Mouse (Mus musculus): ENCODE results near the gene Bbc3. TPM values are rescaled to one million over a fixed set of nuclear protein-coding genes. Genes with fewer than 3 reads are reported as not detected.

Gene Bbc3
- total and polyA plus RNA-seq, 3 experiments: 2.1 to 3.3 (median 3.2) TPM

DNA sequence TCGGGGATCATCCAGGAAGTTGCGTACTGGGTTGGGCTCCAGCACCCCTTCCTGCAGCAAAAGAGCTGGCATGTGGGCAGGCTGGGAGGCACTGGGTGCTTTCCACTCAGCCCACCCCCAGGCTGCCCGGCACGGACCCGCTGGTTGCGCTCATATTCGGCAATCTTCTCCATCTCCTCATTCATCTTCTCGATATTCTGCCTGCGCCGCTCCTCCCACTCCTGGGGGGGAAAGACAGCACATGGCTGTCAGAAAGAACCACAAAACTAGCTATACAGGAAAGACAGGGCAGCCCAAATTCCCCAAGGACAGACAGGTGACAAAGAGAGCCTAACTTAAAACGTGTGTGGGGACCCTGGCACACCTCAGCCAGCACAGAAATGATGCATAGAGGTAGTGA, 27.5 kb upstream of the Bbc3 start:
- H3K79me2 ChIP-seq (replicated peaks; ENCODE audit: control insufficient read depth, insufficient read depth, low read length): no peaks in the 10 kb centered on the region
- no peaks in the 10 kb centered on the region for H3K36me3 ChIP-seq (ENCODE audit: control insufficient read depth, insufficient read depth, low read length)
- DNase-seq: no peak
- no peaks in the 10 kb centered on the region for H3K4me1 ChIP-seq (ENCODE audit: control insufficient read depth, insufficient read depth, low read length)
- no peaks in the 10 kb centered on the region for H3K27me3 ChIP-seq (ENCODE audit: control insufficient read depth, insufficient read depth, low read length)
- intact Hi-C loops (cut with DNase I): loop anchor here (10.0 kb wide), 1 partner anchor 336 kb away; the partner anchor contains the start of gene Nop53
- WGBS: 87% methylated on average over 11 of the region's 11 CpGs
- H3K27ac ChIP-seq: no peak overlapping the region
- H3K9ac ChIP-seq (ENCODE audit: low read depth, low read length): no peak overlapping the region
- TF ChIP-seq CTCF (IDR thresholded peaks at IDR 0.05): no peak
- TF ChIP-seq POLR2A (IDR thresholded peaks at IDR 0.05; ENCODE audit: insufficient read depth, low read depth, low read length): no peak
- no peak for TF ChIP-seq EP300 (IDR thresholded peaks at IDR 0.05; ENCODE audit: insufficient read depth, low read depth, low read length)
- no peak overlapping the region for H3K4me3 ChIP-seq

DNA sequence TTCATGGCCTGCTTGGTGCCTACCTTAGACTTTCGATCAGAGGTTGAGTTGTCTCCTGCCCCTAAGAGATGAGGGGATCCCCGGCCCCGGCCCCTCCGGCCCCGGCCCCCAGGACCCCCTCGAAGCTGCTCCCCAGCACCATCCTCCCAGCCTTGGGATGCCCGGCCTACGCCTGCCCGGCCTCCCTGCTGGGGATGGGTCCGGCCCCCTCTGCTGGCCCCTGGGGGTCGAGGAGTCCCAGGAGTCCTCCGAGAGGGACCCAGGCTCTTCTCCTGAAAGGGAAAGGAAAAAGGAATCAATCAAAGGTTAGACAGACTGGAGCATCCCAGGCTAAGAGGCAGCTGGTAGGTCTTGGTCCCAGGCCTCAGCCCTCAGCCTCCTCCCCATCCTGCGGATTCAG, 25.9 kb upstream of the Bbc3 start:
- Histone ChIP-seq H3K9ac (ENCODE audit: low read depth, low read length) (no peak overlapping the region), H3K4me1 (ENCODE audit: control insufficient read depth, insufficient read depth, low read length) (peaks cover 1% of the 10 kb centered on the region; the same call in 1 of the 2 replicates), H3K27me3 (ENCODE audit: control insufficient read depth, insufficient read depth, low read length) (no peaks in the 10 kb centered on the region), H3K36me3 (ENCODE audit: control insufficient read depth, insufficient read depth, low read length) (no peaks in the 10 kb centered on the region), H3K27ac (no peak overlapping the region), H3K79me2 (replicated peaks; ENCODE audit: control insufficient read depth, insufficient read depth, low read length) (no peaks in the 10 kb centered on the region), H3K4me3 (no peak overlapping the region)
- 93% methylated on average over 13 of the region's 13 CpGs for WGBS
- no peak for DNase-seq
- intact Hi-C loops (cut with DNase I): loop anchor here (10.0 kb wide), 1 partner anchor 338 kb away; the partner anchor contains the start of gene Nop53
- TF ChIP-seq POLR2A (IDR thresholded peaks at IDR 0.05; ENCODE audit: insufficient read depth, low read depth, low read length) (no peak), EP300 (IDR thresholded peaks at IDR 0.05; ENCODE audit: insufficient read depth, low read depth, low read length) (no peak), CTCF (IDR thresholded peaks at IDR 0.05) (no peak)

DNA sequence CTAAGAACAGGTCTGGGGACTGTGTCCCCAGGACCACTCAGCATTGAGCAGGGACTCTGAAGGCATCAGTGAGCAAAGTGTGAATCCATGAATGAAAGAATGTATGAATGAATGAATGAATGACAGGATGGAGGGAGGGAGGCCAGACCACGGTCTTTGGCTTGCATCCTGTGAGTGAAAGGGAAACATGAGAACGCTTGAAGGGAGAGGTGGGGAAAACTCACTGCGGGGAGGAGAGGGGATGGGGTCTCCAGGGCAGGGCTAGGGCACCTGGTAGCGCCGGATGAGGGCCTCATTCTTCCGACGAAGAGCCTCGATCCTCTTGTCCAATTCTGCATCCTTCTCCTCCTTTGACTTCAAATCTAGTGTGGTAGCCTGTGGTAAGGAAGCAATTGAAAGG, 24.2 kb upstream of the Bbc3 start:
- Histone ChIP-seq H3K36me3 (ENCODE audit: control insufficient read depth, insufficient read depth, low read length) (no peaks in the 10 kb centered on the region), H3K4me1 (ENCODE audit: control insufficient read depth, insufficient read depth, low read length) (peaks cover 1% of the 10 kb centered on the region; the same call in 1 of the 2 replicates), H3K79me2 (replicated peaks; ENCODE audit: control insufficient read depth, insufficient read depth, low read length) (no peaks in the 10 kb centered on the region)

DNA sequence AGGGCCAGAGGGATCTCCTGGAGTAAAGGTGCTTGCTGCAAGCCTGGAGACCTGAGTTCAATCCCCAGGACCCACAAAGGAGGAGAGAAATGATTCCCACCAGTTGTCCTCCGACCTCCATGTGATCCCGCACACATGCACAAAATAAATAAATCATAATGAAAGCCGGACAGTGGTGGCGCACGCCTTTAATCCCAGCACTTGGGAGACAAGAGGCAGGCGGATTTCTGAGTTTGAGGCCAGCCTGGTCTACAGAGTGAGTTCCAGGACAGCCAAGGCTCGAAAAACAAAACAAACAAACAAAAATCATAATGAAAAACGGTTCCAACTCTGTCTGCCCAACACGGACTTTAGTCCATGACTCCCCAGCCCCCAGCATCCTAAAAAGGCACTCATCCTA, 23.3 kb upstream of the Bbc3 start:
- H3K4me3 ChIP-seq: no peak overlapping the region; the same call in 1 of the 2 replicates
- intact Hi-C loops (cut with DNase I): loop anchor here (1.0 to 10.0 kb wide), 2 partner anchors 12 to 340 kb away; partner anchors contain the start of genes Inafm1 and Nop53

More for the DNA sequence above, 24.2 kb upstream of the Bbc3 start:
- Histone ChIP-seq H3K27me3 (ENCODE audit: control insufficient read depth, insufficient read depth, low read length) (no peaks in the 10 kb centered on the region), H3K4me3 (no peak overlapping the region), H3K9ac (ENCODE audit: low read depth, low read length) (no peak overlapping the region), H3K27ac (no peak overlapping the region)
- TF ChIP-seq CTCF (IDR thresholded peaks at IDR 0.05): no peak
- no peak for TF ChIP-seq EP300 (IDR thresholded peaks at IDR 0.05; ENCODE audit: insufficient read depth, low read depth, low read length)
- no peak for TF ChIP-seq POLR2A (IDR thresholded peaks at IDR 0.05; ENCODE audit: insufficient read depth, low read depth, low read length)
- intact Hi-C loops (cut with DNase I): loop anchor here (10.0 kb wide), 1 partner anchor 339 kb away; the partner anchor contains the start of gene Nop53
- 86% methylated on average over 8 of the region's 8 CpGs for WGBS
- DNase-seq: no peak

DNA sequence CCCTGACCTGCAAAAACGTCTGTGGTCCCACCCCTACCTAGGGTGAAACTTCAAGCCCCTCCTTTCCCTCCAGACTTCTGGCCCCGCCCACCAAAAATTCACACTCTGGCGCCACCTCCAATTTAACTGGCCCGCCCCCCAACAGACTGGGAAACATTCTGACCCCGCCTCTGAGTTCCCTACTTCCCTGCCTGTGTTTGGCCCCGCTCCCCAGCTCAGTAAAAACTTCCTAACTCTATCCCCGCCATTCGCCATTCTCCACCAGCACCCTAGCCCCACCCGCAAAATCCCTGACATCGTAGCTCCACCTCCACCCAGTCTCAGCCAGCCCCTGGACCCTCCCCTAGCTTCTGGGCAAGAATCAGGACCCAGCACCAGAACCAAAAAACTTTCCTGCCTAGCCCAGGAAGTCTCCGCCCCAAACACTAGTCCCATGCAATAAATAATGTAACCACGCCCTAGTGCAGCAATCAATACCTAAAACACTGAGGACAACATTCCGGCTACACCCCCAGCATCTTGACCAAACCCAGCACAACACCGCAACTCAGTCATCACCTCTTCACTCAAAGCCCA, 22.7 kb upstream of the Bbc3 start:
- Histone ChIP-seq H3K36me3 (ENCODE audit: control insufficient read depth, insufficient read depth, low read length) (no peaks in the 10 kb centered on the region), H3K27me3 (ENCODE audit: control insufficient read depth, insufficient read depth, low read length) (no peaks in the 10 kb centered on the region), H3K79me2 (replicated peaks; ENCODE audit: control insufficient read depth, insufficient read depth, low read length) (no peaks in the 10 kb centered on the region), H3K4me3 (peak overlapping the region; percentile 54), H3K27ac (peak overlapping the region; percentile 82), H3K9ac (ENCODE audit: low read depth, low read length) (peak overlapping the region; percentile 43), H3K4me1 (ENCODE audit: control insufficient read depth, insufficient read depth, low read length) (peaks cover 1% of the 10 kb centered on the region; the same call in 1 of the 2 replicates)
- peak; percentile 80 to 85 for DNase-seq
- TF ChIP-seq POLR2A (IDR thresholded peaks at IDR 0.05; ENCODE audit: insufficient read depth, low read depth, low read length) (peak; percentile 44; the same call in 1 of the 2 replicates), CTCF (IDR thresholded peaks at IDR 0.05) (no peak)
- 4% methylated on average over 13 of the region's 14 CpGs for WGBS
- intact Hi-C loops (cut with DNase I): loop anchor here (1.0 to 10.0 kb wide), 2 partner anchors 12 to 341 kb away; partner anchors contain the start of genes Inafm1 and Nop53

More for the DNA sequence above, 23.3 kb upstream of the Bbc3 start:
- Histone ChIP-seq H3K79me2 (replicated peaks; ENCODE audit: control insufficient read depth, insufficient read depth, low read length) (no peaks in the 10 kb centered on the region), H3K9ac (ENCODE audit: low read depth, low read length) (no peak overlapping the region), H3K27ac (peak overlapping the region; percentile 82), H3K27me3 (ENCODE audit: control insufficient read depth, insufficient read depth, low read length) (no peaks in the 10 kb centered on the region), H3K36me3 (ENCODE audit: control insufficient read depth, insufficient read depth, low read length) (no peaks in the 10 kb centered on the region), H3K4me1 (ENCODE audit: control insufficient read depth, insufficient read depth, low read length) (peaks cover 1% of the 10 kb centered on the region; the same call in 1 of the 2 replicates)
- DNase-seq: no peak
- TF ChIP-seq POLR2A (IDR thresholded peaks at IDR 0.05; ENCODE audit: insufficient read depth, low read depth, low read length): no peak
- no peak for TF ChIP-seq EP300 (IDR thresholded peaks at IDR 0.05; ENCODE audit: insufficient read depth, low read depth, low read length)
- TF ChIP-seq CTCF (IDR thresholded peaks at IDR 0.05): no peak
- WGBS: 69% methylated on average over 9 of the region's 9 CpGs
